Mouse (Mus musculus) embryonic stem cell, embryonic (primary cell): ENCODE measurements at regions not wholly inside any gene's neighbourhood (a gene's known extent, or its start where the extent isn't known, plus 50 kb on each side); places are given as distances from the start of the nearest gene placed in this dataset.

Experiments used
- CTCF ChIA-PET, 4 experiments: fragments of 300-600 bp in 2 of 4; fragments of 350-600 bp in 2 of 4; sonication (Branson Sonifier 250); formaldehyde crosslinking; loops; one replicate each; lab custom pipeline; 2022; ENCODE audit warnings: inconsistent platforms in 2 of 4; lab: Charles Lee
- POLR2A ChIA-PET, 4 experiments: fragments of 300-600 bp in 2 of 4; fragments of 350-600 bp in 2 of 4; sonication (Branson Sonifier 250); formaldehyde crosslinking; loops; one replicate each; lab custom pipeline; 2022; ENCODE audit warnings: antibody characterized with exemption in 4 of 4, inconsistent platforms in 1 of 4; lab: Charles Lee

DNA sequence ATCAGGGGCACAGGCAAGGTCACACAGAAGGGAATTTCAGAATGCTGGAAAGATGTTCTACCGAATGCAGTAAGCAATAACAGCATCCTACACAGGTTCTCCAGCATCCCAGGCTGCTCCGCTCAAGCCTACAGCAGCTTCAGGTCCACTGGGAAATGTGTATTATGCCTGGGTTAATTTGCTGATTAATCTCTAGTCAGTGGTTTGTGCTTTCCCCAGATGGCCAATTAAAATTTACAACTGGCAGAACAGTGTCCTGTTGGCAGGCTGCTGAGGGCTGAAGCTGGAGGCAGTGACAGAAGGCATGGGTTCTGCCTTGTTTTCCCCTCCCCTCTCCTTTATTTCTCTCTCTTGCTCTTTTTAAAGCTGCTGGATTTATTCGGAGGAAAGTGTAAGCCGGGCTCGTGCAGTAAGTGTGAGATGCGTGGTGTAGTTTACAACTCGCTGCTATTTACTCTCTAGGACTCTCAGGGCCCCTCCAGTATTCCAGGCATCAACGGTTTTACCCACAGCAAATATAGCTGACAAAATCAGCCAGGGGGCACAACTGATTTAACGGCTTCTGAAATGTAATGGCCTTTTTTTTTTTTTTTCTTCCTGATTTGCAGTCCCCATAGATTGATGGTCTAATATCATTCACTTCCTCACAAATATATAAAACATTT lies 360.4 kb downstream of the Gpd2 start:
- CTCF ChIA-PET: no interaction called here

DNA sequence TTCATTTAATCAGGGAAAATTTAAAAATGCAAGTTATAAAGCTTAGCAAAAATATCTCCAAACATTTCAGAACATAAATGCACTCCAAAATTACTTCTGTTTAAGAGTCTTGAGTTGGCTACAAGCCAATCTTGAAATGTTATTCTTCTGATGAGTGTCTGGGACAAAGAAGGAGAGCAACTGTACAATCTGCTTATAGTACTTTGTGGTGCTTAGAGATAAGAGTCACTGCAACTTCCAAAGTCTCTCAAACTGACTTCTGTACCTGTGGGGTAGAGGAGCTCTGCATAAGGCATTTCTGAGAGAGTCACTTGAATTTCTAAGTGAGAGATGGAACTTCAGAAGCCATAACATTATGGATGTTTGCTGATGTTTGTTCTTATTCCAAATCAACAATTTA lies 374.2 kb downstream of the Gpd2 start:
- POLR2A ChIA-PET: no interaction called here
- CTCF ChIA-PET: no interaction called here

More for the DNA sequence above, 360.4 kb downstream of the Gpd2 start:
- POLR2A ChIA-PET: no interaction called here

DNA sequence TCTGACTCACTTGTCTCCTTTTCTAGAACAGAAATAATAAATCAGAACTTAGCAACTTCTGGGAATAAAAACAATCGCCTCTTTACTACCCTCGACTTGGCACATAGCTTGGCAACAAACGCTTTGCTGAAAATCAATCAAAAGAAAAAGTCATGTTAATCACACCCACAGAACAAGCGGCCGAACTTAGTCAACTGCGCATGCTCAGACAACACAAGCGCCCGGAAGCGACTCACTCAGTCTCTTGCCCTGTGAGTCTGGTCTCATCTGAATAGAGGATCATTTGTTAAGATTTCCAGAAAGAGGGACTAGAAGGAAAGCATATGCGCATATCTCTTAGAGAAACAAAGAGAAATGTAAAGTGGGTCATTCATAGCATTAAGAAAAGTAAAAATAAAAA lies 375.8 kb downstream of the Gpd2 start:
- ChIA-PET CTCF (no interaction called here), POLR2A (no interaction called here)

DNA sequence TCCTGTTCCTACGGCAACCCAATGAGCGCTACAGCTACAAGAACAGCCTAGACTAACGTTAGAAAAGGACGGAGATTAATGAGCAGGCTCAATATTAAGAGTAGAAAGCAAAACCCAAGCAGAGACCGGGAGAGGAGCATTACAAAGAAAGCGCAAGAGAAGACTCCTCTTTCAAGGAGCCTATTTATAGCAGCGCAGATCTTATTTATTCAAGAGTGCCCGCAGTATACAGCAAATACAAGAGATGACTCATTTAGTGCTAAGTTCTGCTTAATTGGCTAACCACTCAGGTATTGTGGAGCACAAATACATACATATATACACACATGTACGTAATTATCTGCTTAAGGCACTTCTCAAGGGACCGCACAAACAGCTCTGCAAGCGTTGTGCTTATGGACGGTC lies 377.2 kb downstream of the Gpd2 start:
- POLR2A ChIA-PET: no interaction called here
- CTCF ChIA-PET: no interaction called here

DNA sequence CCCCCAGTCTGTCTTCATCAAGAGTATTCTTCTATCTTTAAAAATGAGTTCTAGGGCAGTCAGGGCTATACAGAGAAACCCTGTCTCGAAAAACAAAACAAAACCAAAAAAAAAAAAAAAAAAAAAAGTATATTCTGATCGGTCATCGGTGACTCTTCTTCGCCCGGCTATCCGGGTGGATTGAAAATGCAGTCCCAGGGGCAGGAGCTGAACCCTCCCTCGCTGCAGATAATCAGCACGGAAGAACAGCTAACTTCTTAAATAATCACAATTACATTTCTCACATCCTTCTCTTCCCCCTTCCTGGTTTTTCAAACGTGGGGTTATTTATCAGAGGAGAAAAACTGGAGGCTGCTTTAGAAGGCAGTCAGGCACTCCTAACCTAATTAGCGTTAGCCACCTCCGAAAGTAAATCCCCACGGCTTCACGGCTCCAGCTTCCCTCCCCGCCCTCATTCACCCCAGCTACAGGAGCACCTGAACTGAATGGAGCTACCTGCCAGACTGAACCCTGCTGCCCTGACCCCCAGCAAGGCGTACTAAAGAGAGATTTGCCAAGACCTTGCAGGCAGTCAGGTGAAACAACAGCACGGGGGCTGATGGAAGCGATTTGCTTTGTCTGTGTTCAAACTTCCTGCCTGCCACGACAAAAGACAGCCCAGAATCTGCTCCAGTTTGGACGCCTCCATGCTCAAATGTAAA lies 379.2 kb downstream of the Gpd2 start:
- CTCF ChIA-PET: no interaction called here

DNA sequence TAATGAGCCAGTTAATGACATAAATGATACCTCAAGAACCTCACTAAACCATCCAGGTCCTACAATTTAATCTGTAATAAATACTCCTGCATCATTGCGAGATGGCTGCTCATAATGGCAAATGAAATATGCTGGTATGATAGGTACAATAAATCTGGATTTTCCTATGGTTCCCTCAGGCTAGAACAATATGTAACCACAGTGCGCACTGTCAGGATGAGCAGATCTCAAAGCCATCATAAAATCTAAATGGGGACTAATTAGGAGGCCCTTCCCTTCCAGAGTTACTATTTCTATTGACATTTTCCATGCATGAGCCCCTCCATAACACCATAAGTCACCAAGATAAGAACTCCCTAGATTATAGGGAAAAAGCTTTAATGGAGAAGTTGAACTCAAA lies 379.8 kb downstream of the Gpd2 start:
- ChIA-PET CTCF (no interaction called here), POLR2A (no interaction called here)

More for the DNA sequence above, 379.2 kb downstream of the Gpd2 start:
- POLR2A ChIA-PET: no interaction called here

DNA sequence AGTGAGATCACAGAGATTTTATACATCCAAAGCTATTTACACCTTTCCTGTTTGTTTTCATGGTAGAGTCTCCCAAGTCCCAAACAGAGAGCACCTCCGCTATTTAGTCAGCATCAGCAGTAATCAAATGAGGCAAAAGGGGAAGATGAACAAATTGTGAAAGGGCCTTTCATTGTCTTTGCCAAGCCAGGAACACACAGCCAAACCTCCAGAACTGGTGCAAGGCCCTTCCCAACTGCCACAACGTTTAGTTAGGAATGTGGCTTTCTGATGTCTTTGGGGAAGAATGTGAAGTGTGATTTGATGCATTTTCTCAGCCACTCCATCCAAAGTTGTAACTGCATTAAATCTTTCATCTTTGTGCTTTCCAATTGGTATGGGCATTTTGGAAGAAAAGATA lies 353.6 kb upstream of the Galnt5 start:
- POLR2A ChIA-PET: no interaction called here
- CTCF ChIA-PET: no interaction called here

DNA sequence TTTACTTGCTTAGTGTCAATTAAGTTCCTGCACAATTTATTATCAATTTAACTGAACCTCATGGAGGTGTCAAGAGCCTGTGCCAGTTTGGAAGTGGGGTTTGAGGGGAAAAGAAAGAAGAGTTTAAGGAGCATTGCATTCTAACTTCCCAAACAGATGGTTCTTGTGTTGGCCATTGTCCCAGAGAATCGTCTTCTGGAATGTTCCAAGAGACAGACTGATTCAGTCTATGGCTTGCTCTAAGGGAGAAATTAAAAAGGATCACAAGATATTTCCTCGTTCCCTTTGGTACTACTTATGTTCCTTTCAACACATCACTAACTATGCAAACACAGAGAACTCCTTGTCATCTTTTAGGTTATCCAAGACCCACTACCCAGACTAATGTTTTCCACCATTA lies 353.1 kb upstream of the Galnt5 start:
- ChIA-PET CTCF (no interaction called here), POLR2A (no interaction called here)

DNA sequence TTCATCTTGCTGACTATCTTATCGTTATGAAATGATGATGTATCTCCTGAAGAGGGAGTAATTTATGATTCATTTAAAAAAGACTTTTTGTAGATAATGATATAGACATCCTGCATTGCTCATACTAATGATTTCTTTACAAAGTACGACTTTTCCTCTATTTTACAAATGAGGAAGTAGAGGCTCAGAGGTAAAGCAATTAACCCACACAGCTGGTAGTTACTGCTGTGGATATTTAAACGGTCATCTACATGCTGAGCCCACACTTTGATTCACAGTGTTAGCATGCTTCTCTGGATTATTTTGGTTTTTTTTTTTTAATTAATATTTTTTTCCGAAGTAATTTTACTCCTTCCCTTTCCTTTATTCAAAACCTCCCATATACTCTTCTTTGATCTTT lies 348.7 kb upstream of the Galnt5 start:
- CTCF ChIA-PET: no interaction called here
- POLR2A ChIA-PET: no interaction called here

DNA sequence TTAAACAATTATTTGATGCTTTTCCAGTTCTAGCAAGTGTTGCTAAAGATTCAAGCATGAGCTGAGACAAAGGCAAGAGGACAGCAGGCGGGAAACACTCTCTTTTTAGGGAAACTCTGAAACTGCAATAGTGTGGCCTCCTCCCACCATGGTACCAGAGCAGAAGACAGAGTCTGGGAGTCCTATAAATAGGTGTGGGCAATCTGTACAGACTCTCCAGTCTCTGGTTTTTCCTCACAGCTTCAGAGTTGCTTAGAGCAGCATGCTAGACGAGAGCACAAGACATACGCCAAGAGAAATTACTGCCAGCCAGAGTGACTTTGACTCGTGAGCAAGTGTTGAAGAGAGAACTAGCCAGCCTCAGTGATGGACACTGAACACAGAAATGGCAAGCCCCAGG lies 340.3 kb upstream of the Galnt5 start:
- POLR2A ChIA-PET: no interaction called here
- CTCF ChIA-PET: no interaction called here

DNA sequence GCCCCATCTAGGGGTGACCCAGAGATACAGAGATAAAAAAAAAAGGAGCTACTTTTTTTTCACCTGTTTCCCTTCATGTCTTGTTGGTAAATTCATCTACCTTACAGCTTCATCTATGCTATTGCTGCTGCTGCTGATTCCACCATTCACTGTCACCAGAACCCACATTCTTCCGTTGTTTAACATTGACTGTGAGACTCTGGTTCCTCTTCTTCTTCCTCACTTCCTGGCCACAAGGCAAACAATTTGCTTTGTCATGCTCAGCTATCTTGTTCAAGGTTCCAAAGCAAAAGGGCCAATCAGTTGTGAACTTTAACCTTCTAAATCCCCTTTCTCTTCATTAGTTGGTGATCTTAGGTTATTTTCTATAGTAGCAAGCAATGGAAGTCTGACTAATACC lies 335.8 kb upstream of the Galnt5 start:
- ChIA-PET POLR2A (no interaction called here), CTCF (interaction anchor here in 2 of 4 experiments (0.6 kb wide), 2 partner anchors 301 to 1514 kb away, joined by 3 read pairs; no protein-coding TSS in a partner anchor)

DNA sequence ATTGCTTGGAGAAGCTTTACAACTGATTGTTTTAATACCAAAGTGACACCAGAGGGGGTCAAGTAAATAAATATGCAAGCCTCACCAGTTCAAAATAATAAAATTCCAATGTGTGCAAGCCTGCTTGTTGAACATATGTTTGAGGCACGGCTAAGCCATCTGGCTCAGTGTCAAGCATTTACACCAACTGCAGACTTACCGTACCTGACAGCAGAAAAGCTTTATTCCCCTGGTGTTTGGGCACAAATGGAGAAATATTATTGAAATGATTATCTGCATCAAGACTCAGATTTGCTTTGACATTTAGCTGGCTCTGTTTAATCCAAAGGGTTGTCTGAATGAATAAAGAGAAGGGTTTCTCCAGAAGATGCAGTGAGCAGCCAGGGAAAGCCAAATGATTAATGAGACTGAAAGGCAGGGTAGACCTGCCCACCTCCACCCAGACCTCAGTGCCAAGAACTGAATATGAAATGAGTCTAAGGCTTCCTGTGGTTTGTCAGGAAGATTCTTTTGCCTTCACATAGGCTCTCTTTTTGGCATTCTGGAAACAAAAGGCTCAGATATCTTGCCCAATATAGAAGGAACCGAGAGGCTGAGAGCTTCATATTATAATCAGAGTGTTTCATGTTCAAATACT lies 325.6 kb upstream of the Galnt5 start:
- CTCF ChIA-PET: no interaction called here

DNA sequence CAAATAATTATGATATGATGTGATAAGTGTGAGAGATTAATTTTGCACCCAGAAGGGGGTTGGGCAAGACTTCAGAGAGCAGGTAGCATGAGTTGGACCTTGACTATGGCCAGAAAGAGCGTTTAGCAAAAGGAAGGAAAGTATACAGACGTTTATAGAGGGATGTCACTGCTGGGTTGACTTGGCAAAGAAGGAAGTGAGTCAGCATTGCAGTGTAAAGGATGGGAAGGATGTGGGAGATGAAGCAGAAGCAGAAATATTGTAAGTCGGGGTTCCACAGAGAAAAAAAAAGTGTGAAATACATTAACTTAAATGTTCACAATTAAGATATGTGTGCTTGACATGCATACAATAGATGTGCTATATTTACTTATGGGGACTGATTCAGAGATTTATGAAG lies 307.8 kb upstream of the Galnt5 start:
- CTCF ChIA-PET: no interaction called here

More for the DNA sequence above, 325.6 kb upstream of the Galnt5 start:
- POLR2A ChIA-PET: no interaction called here

DNA sequence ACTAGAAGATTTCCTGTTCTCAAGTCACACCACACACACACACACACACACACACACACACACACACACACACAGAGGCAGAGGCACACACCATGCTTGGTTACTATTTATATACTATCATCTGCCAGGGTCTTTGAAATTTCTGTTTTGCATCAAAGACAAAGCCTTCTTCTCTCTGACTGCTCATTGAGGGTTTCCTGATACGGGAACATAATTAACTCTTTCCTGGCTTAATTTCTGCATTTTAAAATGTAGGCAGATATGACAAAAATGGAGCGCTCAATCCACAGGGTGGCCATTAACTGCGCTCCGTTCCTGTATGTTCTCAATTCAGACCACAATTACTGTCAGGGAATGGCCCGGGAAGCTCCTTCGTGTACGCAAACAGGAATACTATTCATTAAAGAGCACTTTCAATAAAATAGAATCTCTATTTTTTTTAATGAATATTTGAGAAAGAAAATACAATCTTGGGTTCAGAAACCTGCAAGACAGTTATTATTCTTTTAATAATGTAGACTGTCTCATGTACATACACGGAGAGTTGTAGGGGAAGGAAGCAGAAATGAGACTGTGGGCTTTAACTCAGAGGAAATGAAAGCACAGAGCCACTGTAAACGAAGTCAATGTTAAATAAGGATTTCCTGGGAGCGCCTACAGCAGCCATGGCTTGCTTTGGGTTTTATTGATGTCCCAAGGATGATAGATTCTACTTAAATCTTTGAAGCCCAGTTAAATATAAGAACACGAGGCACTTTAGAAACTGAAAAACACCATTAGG lies 300.5 kb upstream of the Galnt5 start:
- POLR2A ChIA-PET: no interaction called here
- CTCF ChIA-PET: no interaction called here

More for the DNA sequence above, 307.8 kb upstream of the Galnt5 start:
- POLR2A ChIA-PET: no interaction called here

DNA sequence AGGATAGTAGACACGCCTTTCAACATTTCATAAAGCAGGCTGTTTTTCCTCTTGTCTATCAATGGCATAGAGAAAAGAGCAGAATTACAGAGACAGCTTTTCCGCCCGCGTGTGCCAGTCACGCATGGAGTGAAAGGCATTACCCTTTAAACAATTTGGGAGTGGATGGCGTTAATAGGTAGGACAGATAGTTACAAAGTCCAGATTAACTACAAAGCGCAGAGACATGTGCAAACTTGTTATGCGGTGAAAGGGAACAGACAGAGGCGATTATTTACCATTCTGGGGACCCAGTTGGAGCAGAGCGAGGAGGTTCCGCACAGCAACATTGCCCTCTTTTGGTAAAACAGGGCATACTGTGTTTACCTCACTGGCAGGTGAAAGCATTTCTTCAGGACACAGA lies 299.0 kb upstream of the Galnt5 start:
- POLR2A ChIA-PET: no interaction called here
- CTCF ChIA-PET: interaction anchor here in 2 of 4 experiments (1.0 to 1.2 kb wide), 3 partner anchors 150 to 1579 kb away, joined by 3 read pairs; no protein-coding TSS in a partner anchor

DNA sequence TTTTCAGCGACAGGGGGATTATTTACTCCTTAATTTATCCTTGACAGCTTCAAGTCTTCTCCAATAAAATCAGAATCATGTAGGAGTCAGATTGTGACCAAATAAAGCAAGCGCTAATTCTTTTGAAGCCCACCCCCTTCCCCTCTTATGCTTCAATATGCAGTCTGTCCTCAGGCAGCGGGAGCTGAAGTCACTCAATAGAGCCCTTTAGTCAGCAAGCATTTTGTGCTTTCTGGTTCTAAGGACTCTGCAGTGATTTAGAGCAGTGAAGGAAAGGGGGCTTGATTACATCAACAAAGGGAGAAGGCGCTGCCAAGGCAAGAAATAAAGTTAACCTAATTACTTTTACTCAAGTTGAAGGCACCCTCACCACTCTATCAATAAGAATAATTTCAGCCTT lies 298.5 kb upstream of the Galnt5 start:
- ChIA-PET CTCF (interaction anchor here in 3 of 4 experiments (0.6 to 1.2 kb wide), 3 partner anchors 692 to 1580 kb away, joined by 3 read pairs; no protein-coding TSS in a partner anchor), POLR2A (no interaction called here)

DNA sequence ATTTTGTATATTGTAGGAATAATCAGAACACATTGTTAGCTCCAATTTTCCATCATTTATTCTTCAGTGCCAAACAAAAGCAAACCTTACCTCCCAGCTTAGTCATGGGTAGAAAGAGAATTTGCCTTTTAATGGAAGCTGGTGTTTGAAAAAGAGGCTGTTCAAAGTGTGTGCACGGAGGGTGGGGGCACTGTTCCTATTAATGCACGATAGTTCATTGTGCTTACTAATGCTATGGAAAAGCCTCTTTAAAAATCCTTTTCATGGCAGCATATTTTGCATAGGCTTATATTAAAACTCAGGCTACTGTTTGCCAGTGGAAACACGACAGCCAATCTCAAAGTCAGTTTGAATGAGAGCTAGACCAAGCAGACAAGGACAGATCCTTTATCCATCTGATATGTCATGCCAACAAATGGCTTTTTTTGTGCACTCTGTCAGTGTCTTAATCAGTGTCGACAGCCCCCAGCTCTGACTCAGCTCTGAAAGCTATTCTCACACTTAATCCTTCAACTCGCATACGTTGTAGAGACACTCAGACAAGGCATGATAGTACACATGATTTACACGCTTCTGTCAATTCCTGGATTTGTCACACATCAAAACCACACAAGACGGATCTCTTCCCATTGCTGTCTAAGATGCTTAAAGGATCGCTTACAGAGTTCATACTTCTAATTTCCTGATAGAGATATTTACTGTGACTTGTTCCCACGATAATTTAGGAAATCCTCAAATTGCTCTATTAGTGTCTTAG lies 280.8 kb upstream of the Galnt5 start:
- CTCF ChIA-PET: no interaction called here
- POLR2A ChIA-PET: no interaction called here
